Mouse (Mus musculus) right cerebral cortex, adult 2 months (tissue): ENCODE measurements around the gene H2al1a.
A peak's percentile ranks its signal among the peaks of the same experiment; 100 is the strongest.
"Not testable (repeated sequence)": the region's sequence is repeated elsewhere in the genome, so short reads cannot be mapped to it uniquely, and the experiment has no call there.

Source experiments
- DNase-seq, 2 experiments: peaks; one replicate each; pipeline ENCODE4 v3.0.0; 2021 to 2022; ENCODE audit warnings: low spot score in 2 of 2

H2al1a gene

DNA sequence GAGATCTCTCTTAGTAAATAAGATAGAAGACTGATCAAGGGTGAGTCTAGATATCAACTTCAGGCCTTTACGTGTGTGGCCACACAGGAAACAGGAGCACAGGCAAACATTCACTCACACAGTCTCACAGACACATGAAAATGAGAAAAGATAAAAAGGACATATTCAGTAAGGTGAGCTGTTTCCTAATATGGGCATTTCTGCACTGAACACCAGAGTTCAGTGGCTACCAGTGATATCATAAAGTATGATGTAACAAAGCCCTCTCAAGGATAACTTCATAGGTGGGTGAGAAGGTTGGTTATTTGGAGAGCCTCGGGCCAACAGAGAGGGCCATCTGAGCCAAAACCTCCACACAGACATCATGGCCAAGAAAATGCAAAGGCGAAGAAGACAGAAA is at the start of gene H2al1a:
H2al1a (plus strand) TSS at position 301 of the 400 bp plus-strand sequence.
- not testable (repeated sequence) for DNase-seq

DNA sequence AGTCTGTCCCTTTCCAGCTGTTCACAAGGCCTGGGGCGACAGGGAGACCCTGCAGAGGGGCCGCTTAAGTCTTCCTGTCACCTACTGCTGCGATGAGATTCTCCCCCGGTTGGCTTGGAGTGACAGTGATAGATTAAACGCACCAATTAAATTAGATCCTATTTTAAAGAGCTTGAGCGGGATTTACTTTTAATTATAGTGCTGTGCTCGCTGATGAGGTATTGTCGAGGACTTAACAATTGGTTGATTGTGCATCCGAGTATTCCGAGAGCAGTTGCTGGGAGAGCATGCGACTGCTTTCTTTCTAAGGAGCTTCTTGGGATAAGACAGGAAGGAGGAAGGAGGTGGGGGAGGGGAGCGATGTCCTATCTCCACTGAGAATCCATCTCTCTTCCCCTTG is 48.9 kb upstream of the H2al1a start:
- no peak for DNase-seq

DNA sequence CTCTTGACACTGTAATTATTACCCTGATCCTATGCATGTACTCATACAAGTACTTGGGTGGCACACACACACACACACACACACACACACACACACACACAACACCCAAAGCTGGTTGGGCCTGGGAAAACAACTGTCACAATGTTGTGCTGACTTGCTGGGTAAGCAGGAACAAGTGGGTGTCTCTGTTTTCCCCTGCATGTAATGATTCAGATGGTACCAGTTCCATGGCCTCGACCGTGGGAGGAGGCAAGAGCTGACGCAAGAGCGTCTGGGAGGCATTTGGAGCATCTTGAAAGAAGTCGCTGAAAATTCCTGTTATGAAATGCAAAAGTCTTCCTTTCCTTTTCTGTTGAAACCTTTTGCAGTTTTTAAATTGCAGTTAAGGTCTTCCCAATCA is 45.0 kb upstream of the H2al1a start:
- peak; percentile 55 to 56 for DNase-seq

- DNase-seq: no peak
These were observed 44.4 kb upstream of the H2al1a start for GRCm38 (mm10) chrX:11254521-11255207.

DNA sequence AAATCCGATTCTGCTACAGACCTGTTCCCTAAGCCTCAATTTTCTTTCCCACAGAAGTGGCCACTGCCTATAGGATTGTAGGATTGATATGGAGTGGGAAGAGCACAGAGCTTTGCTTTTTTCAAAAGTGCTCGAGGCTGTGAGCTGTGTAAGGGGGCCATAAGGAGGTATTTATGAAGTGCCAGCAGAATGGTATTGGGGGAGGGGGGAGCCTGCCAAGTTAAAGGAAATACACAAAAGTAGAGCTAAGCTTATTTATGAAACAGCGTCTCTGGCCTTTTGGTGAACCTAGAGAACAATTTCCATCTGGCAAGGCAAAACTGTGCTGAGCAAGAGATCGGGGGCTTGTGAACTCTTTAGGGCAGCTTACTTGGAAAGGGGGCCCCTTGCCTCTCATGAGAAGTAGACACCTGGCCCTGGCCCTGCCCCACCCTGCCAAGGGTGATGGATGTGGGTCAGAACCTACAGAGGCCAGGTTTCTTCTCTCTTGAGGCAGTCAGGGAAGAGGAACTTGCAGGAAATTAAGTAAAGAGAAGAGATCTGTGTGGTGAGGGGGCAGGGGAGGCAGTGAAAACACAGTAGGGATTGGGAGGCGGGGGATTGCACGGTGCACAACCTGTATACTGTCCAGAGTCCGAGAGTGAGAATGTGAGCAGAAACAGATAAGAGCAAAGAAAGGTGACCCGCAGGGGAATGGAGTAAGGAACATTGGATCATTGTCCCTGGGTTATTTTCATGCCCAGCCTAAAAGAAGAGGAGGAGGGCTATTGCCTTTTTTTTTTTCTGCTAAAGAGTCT is 43.3 kb upstream of the H2al1a start:
- DNase-seq: no peak

DNA sequence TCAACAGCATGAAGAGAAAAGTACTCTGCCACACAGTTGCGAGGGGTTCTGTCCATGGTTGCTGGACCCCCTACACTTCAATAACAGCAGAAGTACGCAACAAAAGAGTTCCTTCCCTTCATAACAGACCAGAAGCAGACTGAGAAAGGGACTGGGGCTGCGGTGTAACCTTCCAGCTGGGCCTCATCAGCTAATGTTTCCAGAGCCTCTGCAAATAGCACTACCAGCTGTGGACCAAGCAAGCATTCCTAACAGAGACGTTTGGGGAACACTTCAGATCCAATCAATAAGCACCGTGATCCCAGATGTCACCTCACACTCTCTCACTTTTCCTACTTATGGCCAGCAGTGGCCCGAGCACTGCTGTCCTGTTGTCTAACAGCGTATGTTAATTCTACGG is 34.1 kb upstream of the H2al1a start:
- no peak for DNase-seq

DNA sequence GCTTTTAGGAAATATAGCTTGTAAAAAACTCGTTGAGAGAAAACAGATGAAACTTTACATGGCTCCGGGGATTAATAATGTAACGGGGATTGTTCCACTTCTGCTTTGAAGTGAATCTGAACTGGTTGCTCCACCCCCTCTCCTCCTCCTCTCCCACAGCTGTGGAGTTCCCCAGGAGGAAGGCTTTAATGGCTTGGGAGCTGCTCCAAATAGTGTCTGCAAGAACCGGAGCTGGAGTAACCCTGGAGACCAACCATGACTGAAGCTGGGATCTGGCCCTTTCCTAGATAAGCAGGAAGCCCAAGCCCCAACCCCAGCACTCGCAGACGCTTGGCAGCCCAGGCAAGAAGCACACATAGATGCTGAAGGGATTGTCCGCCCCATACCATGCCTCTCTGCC is 31.3 kb upstream of the H2al1a start:
- peak in 1 of 2 experiments; percentile 9 for DNase-seq

GRCm38 (mm10) chrX:11269074-11269473 is 30.0 kb upstream of the H2al1a start:
- DNase-seq: no peak

GRCm38 (mm10) chrX:11273190-11273589 is 25.9 kb upstream of the H2al1a start:
- no peak for DNase-seq

DNA sequence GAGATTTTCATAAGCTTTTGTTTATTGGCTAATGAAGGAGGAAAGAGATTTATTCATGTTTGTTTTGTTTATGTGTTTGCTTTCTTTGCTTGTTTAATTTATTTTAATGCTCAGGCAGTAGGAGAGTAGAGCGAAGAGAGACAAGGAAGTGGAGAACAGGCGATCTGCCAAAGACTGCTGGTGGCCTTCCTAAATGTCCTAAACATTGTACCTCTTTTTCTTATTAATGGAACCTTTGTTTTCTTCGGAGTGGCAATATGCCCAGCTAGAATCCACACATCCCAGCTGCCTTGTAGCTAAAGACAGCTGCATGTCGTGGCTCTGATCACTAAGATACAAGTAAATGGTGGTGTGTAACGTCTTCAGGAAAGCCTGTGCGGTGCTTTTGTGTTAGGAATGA is 22.0 kb upstream of the H2al1a start:
- no peak for DNase-seq

DNA sequence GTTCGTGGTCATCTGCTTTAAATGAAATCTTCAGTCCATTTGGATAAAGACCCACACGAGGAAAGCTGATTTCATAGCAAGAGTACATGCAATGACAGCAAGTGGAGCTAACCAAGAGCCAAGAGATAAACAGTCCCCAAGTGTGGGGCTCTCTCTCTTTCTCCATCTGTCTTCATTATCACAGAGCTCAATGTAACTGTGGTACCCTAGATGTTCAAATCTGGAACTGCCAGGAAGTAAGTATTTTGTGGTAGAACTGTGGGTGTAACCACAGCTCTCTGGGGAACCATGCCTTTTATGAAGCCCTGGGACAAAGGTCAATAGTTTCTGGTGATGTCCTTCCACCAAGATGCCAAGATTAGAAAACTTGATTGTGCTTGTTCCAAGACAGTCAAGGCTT is 18.3 kb upstream of the H2al1a start:
- DNase-seq: no peak

DNA sequence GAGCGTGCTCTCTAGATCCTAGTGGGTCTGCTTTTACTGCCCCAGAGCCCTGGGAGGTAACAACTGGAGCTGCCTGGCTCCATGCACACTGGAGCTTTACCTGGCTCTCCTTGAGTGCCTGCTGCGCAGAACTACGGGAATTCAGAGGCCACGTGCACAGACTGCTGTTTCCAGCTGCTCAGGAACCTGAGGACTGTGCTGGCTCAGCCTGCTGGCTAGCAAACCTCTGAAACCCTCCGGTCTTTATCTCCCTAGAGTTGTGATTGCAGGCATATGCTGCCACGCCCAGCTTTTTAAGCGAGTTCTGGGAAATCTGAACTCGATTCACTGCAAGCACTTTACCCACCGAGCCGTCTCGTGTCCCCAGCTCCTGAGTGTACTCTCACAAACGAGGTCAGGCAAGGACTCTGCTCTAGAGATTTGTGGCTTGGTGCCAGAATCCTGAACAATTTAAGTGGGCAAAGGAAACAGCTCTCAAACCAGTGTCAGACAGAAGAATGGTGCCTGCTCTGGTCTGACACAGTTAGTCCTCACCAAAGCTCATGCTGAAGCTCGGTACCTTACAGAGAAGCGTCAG is 10.7 kb upstream of the H2al1a start:
- no peak for DNase-seq

- DNase-seq: no peak
These were observed 9.8 kb upstream of the H2al1a start for GRCm38 (mm10) chrX:11289244-11289643.

- not testable (repeated sequence) for DNase-seq
These were observed 3.1 kb downstream of the H2al1a start, which contains the start of gene H2al1b for GRCm38 (mm10) chrX:11302132-11302531. TSS of gene H2al1b (plus strand) at chrX:11302432.

- DNase-seq: not testable (repeated sequence)
These were observed 6.3 kb downstream of the H2al1a start, which contains the start of gene H2al1c for GRCm38 (mm10) chrX:11305355-11305754. TSS of gene H2al1c (plus strand) at chrX:11305655.

DNA sequence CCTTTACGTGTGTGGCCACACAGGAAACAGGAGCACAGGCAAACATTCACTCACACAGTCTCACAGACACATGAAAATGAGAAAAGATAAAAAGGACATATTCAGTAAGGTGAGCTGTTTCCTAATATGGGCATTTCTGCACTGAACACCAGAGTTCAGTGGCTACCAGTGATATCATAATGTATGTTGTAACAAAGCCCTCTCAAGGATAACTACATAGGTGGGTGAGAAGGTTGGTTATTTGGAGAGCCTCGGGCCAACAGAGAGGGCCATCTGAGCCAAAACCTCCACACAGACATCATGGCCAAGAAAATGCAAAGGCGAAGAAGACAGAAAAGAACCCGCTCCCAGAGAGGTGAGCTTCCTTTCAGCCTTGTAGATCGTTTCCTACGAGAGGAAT is 9.5 kb downstream of the H2al1a start, which contains the start of gene H2al1d:
H2al1d (plus strand) TSS at position 301 of the 400 bp plus-strand sequence.
- DNase-seq: not testable (repeated sequence)

GRCm38 (mm10) chrX:11311634-11312033 is 12.6 kb downstream of the H2al1a start, which contains the start of gene H2al1e:
TSS of gene H2al1e (plus strand) at chrX:11311934.
- DNase-seq: not testable (repeated sequence)

GRCm38 (mm10) chrX:11314858-11315257 is 15.8 kb downstream of the H2al1a start, which contains the start of gene H2al1f:
TSS of gene H2al1f (plus strand) at chrX:11315158.
- not testable (repeated sequence) for DNase-seq

- DNase-seq: not testable (repeated sequence)
These were observed 18.9 kb downstream of the H2al1a start, which contains the start of gene H2al1g for GRCm38 (mm10) chrX:11317956-11318355. TSS of gene H2al1g (plus strand) at chrX:11318256.

DNA sequence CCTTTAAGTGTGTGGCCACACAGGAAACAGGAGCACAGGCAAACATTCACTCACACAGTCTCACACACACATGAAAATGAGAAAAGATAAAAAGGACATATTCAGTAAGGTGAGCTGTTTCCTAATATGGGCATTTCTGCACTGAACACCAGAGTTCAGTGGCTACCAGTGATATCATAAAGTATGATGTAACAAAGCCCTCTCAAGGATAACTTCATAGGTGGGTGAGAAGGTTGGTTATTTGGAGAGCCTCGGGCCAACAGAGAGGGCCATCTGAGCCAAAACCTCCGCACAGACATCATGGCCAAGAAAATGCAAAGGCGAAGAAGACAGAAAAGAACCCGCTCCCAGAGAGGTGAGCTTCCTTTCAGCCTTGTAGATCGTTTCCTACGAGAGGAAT is 22.1 kb downstream of the H2al1a start, which contains the start of gene H2al1h:
H2al1h (plus strand) TSS at position 301 of the 400 bp plus-strand sequence.
- not testable (repeated sequence) for DNase-seq

DNA sequence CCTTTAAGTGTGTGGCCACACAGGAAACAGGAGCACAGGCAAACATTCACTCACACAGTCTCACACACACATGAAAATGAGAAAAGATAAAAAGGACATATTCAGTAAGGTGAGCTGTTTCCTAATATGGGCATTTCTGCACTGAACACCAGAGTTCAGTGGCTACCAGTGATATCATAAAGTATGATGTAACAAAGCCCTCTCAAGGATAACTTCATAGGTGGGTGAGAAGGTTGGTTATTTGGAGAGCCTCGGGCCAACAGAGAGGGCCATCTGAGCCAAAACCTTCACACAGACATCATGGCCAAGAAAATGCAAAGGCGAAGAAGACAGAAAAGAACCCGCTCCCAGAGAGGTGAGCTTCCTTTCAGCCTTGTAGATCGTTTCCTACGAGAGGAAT is 25.3 kb downstream of the H2al1a start, which contains the start of gene H2al1i:
H2al1i (plus strand) TSS at position 301 of the 400 bp plus-strand sequence.
- not testable (repeated sequence) for DNase-seq

- not testable (repeated sequence) for DNase-seq
These were observed 28.5 kb downstream of the H2al1a start, which contains the start of gene H2al1j for GRCm38 (mm10) chrX:11327522-11327921. TSS of gene H2al1j (plus strand) at chrX:11327822.
